Mouse (Mus musculus) brain, embryonic 18.5 days (tissue): ENCODE data around the gene Adh7.

ENCODE experiments used
- DNase-seq: peaks from one replicate; pipeline ENCODE4 v3.0.0-alpha.2; 2012; ENCODE audit warnings: low read depth, low spot score

The Adh7 gene

GRCm38 (mm10) chr3:138217631-138218264 is at the start of gene Adh7:
TSS of gene Adh7 (plus strand) at chr3:138217760.
- DNase-seq: no peak

GRCm38 (mm10) chr3:138173291-138173690 is 44.3 kb upstream of the Adh7 start:
- DNase-seq: no peak

- DNase-seq: no peak
Observed at GRCm38 (mm10) chr3:138175551-138175950, 42.0 kb upstream of the Adh7 start.

GRCm38 (mm10) chr3:138182019-138182418 is 35.5 kb upstream of the Adh7 start:
- no peak for DNase-seq

GRCm38 (mm10) chr3:138183371-138183770 is 34.2 kb upstream of the Adh7 start:
- DNase-seq: no peak

DNA sequence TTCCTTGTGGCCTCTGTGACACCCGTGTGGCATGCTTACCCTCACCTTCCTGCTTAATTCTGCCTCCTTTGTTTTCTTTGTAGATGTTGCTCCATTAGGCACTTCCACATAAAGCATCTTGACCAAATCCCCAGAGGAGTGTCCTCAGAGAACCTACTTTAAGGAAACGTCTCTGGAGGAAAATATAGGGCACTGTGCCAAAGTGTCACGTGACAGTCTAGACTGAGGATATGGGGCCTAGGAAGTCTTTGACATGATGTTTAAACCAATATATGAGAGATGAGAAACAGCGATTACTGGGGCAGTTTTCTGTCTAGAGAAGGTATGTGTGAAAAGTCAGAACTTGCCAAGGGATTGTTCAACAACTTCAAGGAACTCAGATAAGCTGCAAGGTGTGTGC is 32.3 kb upstream of the Adh7 start:
- no peak for DNase-seq

DNA sequence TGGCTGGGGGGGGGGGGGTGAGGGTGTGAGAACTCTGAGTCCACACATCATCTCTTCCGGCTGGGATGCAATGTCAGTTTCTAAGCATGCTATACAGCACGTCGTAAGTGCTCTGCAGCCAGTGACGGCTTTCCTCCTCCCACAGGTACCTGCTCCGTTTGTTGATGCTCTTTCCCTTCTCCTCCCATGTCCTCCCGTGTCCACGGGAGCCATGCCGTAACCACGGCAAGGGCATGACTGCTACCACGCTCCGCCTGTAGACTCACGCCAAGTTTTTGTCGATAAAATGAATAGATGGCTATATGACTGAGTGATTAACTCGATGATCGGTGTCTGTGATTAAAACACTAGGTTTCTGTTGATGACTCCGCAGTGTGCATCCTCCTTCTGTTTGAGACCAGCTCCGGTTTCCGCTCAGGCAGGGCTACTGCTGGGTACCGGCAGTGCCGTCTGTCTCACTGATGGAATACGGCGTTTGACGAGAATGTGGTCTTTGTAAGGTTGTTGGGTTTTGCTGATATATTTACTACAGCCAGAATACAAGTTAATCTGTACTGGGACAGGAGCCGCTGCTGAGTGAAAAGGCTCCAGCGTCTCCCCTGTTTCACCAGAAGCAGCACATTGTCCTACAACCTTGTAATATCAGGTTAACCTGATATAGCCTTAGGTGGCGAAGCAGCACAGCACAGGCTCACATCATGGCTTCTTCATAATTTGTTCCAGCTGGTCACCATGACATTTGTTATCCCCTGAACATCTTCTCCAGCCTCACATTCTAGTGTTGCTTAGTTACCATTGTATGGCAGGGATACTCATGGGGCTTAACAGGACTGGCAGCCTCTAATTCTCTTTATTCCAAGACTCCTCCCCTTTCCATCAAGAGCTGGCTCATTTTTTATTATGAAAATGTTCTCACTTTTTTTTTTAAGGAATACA is 31.3 kb upstream of the Adh7 start:
- no peak for DNase-seq

- no peak for DNase-seq
Observed at GRCm38 (mm10) chr3:138192260-138192659, 25.3 kb upstream of the Adh7 start.

DNA sequence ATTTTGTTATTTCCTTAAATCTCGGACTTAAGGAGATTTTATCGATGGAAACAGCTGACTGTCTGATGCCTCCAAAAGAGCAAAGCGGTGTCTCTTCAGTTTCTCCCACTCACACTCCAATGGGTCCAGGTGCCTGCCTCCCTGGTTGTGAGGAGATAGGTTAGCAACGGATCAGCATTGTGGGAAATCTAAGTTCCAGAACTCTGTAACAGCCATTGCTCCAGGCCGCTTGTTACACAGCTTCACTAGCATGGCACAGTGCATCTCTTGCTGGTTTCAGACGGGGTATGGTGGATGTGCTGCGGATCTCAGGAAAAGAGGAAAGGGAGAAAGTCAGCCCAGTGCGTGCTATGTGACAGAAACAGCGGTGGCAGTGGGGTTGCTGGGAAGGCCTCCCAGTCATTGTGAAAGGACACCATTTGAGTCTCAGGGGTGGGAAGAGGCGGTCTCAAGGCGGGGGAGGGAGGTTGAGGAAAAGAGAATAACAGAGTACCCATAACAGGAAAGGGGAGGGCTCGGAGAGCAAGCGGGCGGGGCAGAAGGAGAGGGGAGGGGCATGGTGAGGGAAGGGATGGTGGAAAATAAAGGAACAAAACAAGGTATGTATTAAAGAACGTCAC is 23.8 kb upstream of the Adh7 start, which contains the start of gene 4930579F01Rik:
TSS of gene 4930579F01Rik (minus strand) at position 143 of the 620 bp plus-strand sequence.
- no peak for DNase-seq

- no peak for DNase-seq
Observed at GRCm38 (mm10) chr3:138197093-138197492, 20.5 kb upstream of the Adh7 start.

- DNase-seq: no peak
Observed at GRCm38 (mm10) chr3:138197556-138197955, 20.0 kb upstream of the Adh7 start.

GRCm38 (mm10) chr3:138197973-138198721 is 19.4 kb upstream of the Adh7 start:
- DNase-seq: peak; percentile 74

GRCm38 (mm10) chr3:138198722-138199068 is 18.9 kb upstream of the Adh7 start:
- DNase-seq: no peak

GRCm38 (mm10) chr3:138208821-138209220 is 8.7 kb upstream of the Adh7 start:
- DNase-seq: no peak

- no peak for DNase-seq
Observed at GRCm38 (mm10) chr3:138210432-138211075, 7.0 kb upstream of the Adh7 start.

GRCm38 (mm10) chr3:138212431-138212951 is 5.1 kb upstream of the Adh7 start:
- no peak for DNase-seq

- no peak for DNase-seq
Observed at GRCm38 (mm10) chr3:138215395-138215989, 2.1 kb upstream of the Adh7 start.

GRCm38 (mm10) chr3:138216091-138216490 is 1.5 kb upstream of the Adh7 start:
- DNase-seq: no peak

- DNase-seq: no peak
Observed at GRCm38 (mm10) chr3:138221116-138221515, 3.6 kb downstream of the Adh7 start.

DNA sequence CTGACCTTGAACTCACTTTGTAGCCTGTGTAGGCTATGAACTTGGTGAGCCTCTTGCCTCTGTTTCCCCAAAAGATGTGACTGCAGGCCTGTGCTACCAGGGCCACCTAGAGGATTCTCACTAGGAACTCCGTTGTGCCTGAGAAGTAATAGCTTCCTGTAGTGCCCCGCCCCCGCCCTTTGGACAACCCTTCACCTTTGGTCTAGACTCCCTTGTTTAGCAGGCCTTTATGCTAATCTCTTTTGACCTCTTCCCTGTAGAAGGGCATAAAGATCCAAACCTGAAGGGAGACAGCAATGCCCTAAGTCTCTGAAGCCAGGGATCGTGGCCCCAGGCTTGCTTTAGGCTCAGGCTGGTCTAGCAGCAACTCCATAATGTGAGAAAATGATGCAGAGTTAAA is 5.0 kb downstream of the Adh7 start:
- no peak for DNase-seq

DNA sequence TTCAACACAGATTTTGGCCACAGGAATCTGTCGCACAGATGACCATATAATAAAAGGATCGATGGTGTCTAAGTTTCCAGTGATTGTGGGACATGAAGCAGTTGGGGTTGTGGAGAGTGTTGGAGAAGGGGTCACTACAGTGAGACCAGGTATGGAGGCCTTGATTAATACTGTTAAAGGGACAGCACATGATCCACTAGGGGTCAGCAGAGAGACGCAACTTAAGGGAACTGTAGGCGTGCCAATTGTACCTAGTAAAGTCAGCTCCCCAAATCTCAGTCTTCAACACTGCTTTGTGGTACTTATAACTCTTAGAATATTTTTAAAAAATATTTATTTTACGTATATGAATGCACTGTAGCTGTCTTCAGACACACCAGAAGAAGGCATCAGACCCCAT is 5.4 kb downstream of the Adh7 start:
- DNase-seq: no peak
